Mouse (Mus musculus) C2C12 (cell line): ENCODE results near the gene Prr13. TPM values are rescaled to one million over a fixed set of nuclear protein-coding genes. Genes with fewer than 3 reads are reported as not detected.

Experiments used
- H3K27me3 ChIP-seq: one replicate; pipeline ENCODE4 v1.6.1; 2011; ENCODE audit not compliant: control insufficient read depth, insufficient read depth, insufficient read length
- H3K36me3 ChIP-seq: one replicate; pipeline ENCODE4 v1.6.1; 2011; ENCODE audit not compliant: control insufficient read depth, insufficient read depth
- H3K4me3 ChIP-seq: one replicate; pipeline ENCODE4 v1.5.1; 2011; ENCODE audit warnings: mild to moderate bottlenecking, control low read depth; ENCODE audit not compliant: poor library complexity, insufficient read depth, severe bottlenecking
- H3K79me2 ChIP-seq: one replicate; pipeline ENCODE4 v1.6.1; 2011; ENCODE audit not compliant: control insufficient read depth, insufficient read depth
- H3K79me3 ChIP-seq: one replicate; pipeline ENCODE4 v1.6.1; 2011; ENCODE audit warnings: low read depth, control low read depth
- H3ac ChIP-seq: one replicate; pipeline ENCODE3; 2011; ENCODE audit warnings: low read depth; ENCODE audit not compliant: control insufficient read depth, insufficient read length
- CEBPB ChIP-seq: IDR thresholded peaks from one replicate; pipeline ENCODE4 v1.6.1; 2011; ENCODE audit warnings: low read depth, mild to moderate bottlenecking, control low read depth, moderate library complexity
- CTCF ChIP-seq: IDR thresholded peaks from one replicate; pipeline ENCODE4 v1.5.1; 2011; ENCODE audit not compliant: control insufficient read depth, insufficient read depth, insufficient read length
- FOSL1 ChIP-seq: IDR thresholded peaks from one replicate; pipeline ENCODE4 v1.8.0; 2011; ENCODE audit warnings: mild to moderate bottlenecking, low read length; ENCODE audit not compliant: poor library complexity, insufficient read depth, severe bottlenecking
- MAX ChIP-seq: IDR thresholded peaks from one replicate; pipeline ENCODE4 v1.6.1; 2011; ENCODE audit warnings: mild to moderate bottlenecking, control low read depth
- MYOD1 ChIP-seq: IDR thresholded peaks from one replicate; pipeline ENCODE4 v1.6.1; 2011; ENCODE audit warnings: low read depth; ENCODE audit not compliant: control insufficient read depth, insufficient read length
- MYOG ChIP-seq: IDR thresholded peaks from one replicate; pipeline ENCODE4 v1.6.1; 2011; ENCODE audit not compliant: control insufficient read depth, insufficient read length; ENCODE audit errors: extremely low read depth
- USF1 ChIP-seq: IDR thresholded peaks from one replicate; pipeline ENCODE4 v1.6.1; 2011; ENCODE audit warnings: low read depth, mild to moderate bottlenecking, control low read depth, moderate library complexity
- polyA plus RNA-seq: library from polyadenylated mRNA; unstranded; fragments of >200 nt; fragmentation: generic; extraction: Trizol; gene quantifications from one replicate; pipeline ENCODE4 v1.2.1, GENCODE M21; 2012; ENCODE audit warnings: missing spikeins

Gene Prr13
- polyA plus RNA-seq, 1 experiment: 113 TPM

DNA sequence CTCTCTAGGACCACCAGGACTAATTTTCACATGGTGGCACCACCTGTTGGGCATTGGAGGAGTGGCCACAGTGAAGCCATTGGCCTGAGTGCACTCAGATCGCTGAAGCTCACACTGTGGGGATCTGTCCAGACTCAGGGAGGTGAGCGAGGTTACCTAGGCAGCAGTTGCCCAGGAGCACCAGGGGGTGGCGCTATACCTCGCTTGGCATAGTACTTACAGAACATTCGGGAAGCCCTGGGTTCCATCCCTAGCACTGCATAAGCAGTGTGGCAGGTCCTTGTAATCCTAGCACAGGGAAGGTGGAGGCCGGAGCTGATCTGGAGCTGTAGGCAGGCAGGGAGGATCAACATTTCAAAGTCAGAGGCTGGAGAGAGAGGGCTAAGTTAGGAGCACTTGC, 2.8 kb upstream of the Prr13 start:
- peaks cover 16% of the 10 kb centered on the region for H3K79me2 ChIP-seq
- peaks cover 8% of the 10 kb centered on the region for H3K79me3 ChIP-seq
- no peaks in the 10 kb centered on the region for H3K36me3 ChIP-seq
- no peak overlapping the region for H3K4me3 ChIP-seq
- no peaks in the 10 kb centered on the region for H3K27me3 ChIP-seq
- no peak for TF ChIP-seq MYOG
- no peak for TF ChIP-seq MYOD1
- no peak for TF ChIP-seq MAX
- no peak for TF ChIP-seq CTCF
- TF ChIP-seq USF1: no peak
- no peak for TF ChIP-seq CEBPB
- no peak for TF ChIP-seq FOSL1
- H3ac ChIP-seq: no peak overlapping the region

GRCm38 (mm10) chr15:102458050-102458736, 635 bp upstream of the Prr13 start:
- Histone ChIP-seq H3K27me3 (no peaks in the 10 kb centered on the region), H3K79me3 (peaks cover 14% of the 10 kb centered on the region), H3K36me3 (peaks cover 14% of the 10 kb centered on the region), H3K79me2 (peaks cover 33% of the 10 kb centered on the region), H3ac (no peak overlapping the region), H3K4me3 (no peak overlapping the region)
- no peak for TF ChIP-seq USF1
- TF ChIP-seq FOSL1: no peak
- TF ChIP-seq CTCF: no peak
- TF ChIP-seq MYOG: no peak
- no peak for TF ChIP-seq MAX
- no peak for TF ChIP-seq MYOD1
- TF ChIP-seq CEBPB: no peak

- Histone ChIP-seq H3K27me3 (no peaks in the 10 kb centered on the region), H3K79me2 (peaks cover 35% of the 10 kb centered on the region)
These were observed 553 bp downstream of the Prr13 start for GRCm38 (mm10) chr15:102459381-102459780.

DNA sequence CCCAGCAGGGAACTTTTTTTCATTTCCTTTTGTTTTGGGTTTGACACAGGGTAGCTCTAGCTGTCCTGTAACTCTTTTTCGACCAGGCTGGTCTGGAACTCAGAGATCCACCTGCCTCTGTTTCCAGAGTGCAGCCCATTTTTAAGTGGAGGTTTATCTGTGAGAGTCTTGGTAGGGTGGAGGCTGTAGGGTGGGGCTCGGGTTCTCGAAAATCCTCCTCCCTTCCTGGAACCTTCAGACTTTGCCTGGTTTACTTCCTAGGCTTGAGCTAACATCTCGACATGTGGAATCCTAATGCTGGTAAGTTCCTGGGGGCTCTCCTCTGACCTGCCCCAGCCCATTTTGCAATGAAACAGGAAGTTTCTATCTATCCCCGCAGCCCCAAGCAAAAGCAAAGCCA, 1.0 kb downstream of the Prr13 start:
- H3K4me3 ChIP-seq: peak overlapping the region; percentile 55
- no peaks in the 10 kb centered on the region for H3K27me3 ChIP-seq
- TF ChIP-seq CEBPB (no peak), MYOG (no peak), USF1 (no peak), FOSL1 (no peak), MYOD1 (no peak), MAX (no peak), CTCF (no peak)
- peaks cover 14% of the 10 kb centered on the region for H3K79me3 ChIP-seq
- H3K79me2 ChIP-seq: peaks cover 35% of the 10 kb centered on the region
- peaks cover 20% of the 10 kb centered on the region for H3K36me3 ChIP-seq
- no peak overlapping the region for H3ac ChIP-seq

More at GRCm38 (mm10) chr15:102459381-102459780, 553 bp downstream of the Prr13 start:
- Histone ChIP-seq H3K4me3 (peak overlapping the region; percentile 55), H3K79me3 (peaks cover 14% of the 10 kb centered on the region), H3K36me3 (peaks cover 16% of the 10 kb centered on the region), H3ac (peak overlapping the region; percentile 50)
- no peak for TF ChIP-seq CTCF

DNA sequence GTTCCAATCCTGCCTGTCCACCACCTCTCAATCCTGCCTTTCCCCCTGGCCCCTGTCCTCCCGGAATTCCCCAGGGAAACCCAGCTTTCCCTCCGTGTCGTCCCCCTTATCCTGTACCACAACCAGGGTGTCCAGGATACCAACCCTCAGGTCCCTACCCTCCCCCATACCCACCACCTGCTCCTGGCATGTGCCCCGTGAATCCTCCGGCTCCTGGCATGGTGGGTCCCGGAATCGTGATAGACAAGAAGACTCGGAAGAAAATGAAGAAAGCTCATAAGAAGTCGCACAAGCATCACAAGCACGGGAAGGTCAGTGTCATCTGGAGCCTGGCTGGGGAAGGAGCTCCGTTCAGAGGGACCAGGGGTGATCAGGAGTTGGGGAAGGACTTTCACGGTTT, 1.6 kb downstream of the Prr13 start:
- no peaks in the 10 kb centered on the region for H3K27me3 ChIP-seq

DNA sequence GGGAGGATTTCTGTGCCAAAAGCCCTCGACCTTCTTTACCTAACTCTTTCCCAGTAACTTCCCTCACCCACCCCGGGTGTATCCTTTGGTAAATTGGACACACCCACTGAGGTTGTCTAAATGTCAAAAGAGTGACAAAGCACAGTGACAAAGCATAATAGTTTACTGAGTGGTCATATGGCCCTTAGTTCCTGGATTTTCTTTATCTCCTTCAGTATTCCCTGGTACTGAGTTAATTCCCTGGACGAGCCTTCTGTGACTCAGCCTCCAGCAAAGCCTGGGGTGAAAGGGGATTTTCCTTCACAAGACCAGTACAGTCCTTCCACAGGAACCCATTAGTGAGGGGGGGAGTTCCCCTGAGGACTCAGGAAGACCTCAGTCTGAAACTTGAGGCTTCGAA, 2.1 kb downstream of the Prr13 start:
- Histone ChIP-seq H3K79me2 (peaks cover 35% of the 10 kb centered on the region), H3K79me3 (peaks cover 14% of the 10 kb centered on the region), H3K4me3 (peak overlapping the region; percentile 55), H3K36me3 (peaks cover 30% of the 10 kb centered on the region), H3ac (no peak overlapping the region), H3K27me3 (no peaks in the 10 kb centered on the region)
- TF ChIP-seq MAX (no peak), CEBPB (no peak), FOSL1 (no peak), MYOG (no peak), CTCF (no peak), USF1 (peak; percentile 78), MYOD1 (no peak)

More for the DNA sequence above, 1.6 kb downstream of the Prr13 start:
- H3K79me3 ChIP-seq: peaks cover 14% of the 10 kb centered on the region
- peak overlapping the region; percentile 55 for H3K4me3 ChIP-seq
- peaks cover 25% of the 10 kb centered on the region for H3K36me3 ChIP-seq
- H3ac ChIP-seq: no peak overlapping the region
- peaks cover 35% of the 10 kb centered on the region for H3K79me2 ChIP-seq
- TF ChIP-seq CEBPB: no peak
